In the genomic region with DNA sequence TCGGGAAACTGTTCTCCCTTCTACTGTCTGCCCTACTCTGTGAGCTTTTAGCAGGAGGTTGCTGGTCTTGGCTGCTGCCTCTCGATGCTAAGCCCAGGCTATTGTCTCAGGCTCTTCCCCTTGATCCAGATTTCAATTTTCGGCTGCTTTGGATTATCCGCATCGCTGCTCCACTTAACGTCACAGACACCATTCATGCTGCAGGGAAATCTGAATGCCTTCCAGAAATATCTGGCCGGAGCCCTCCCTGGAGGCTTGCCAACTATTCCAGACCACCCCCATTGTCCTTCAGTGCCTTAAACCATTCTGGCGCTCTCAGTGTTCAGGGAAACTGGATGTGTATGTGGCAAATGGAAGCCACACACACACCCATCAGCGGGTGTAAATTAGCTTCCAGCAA, we compare ENCODE assay signal across 9 mouse cellular contexts.
A peak's percentile ranks its signal among the peaks of the same experiment; 100 is the strongest.
DNase-seq lines count a peak whose midpoint lies in the region; ATAC-seq and TF ChIP-seq lines count a peak whose summit lies in the region.
"Had no signal": no experiment of that assay in that cellular context is flagged by ENCODE, and none has a peak within 500 bp of the region (broad histone marks: within the 10 kb centered on the region; RNA-seq: fewer than 3 reads in every experiment).

No protein-coding gene starts in this region.

- no peak overlapping the region for H3K4me3 ChIP-seq in heart, embryonic 12.5 days
- no peak overlapping the region for H3K4me3 ChIP-seq in forebrain, embryonic 15.5 days
- H3K4me3 ChIP-seq in midbrain, embryonic 13.5 days (replicated peaks), result no peak overlapping the region
- H3K4me3 ChIP-seq in intestine, embryonic 15.5 days (replicated peaks), result no peak overlapping the region

- no peaks in the 10 kb centered on the region for H3K36me3 ChIP-seq in heart, embryonic 12.5 days
- H3K36me3 ChIP-seq in forebrain, embryonic 15.5 days, result no peaks in the 10 kb centered on the region
- no peaks in the 10 kb centered on the region for H3K36me3 ChIP-seq in midbrain, embryonic 13.5 days
- H3K36me3 ChIP-seq in intestine, embryonic 15.5 days, result no peaks in the 10 kb centered on the region

- 0 out of 2 replicates have a peak overlapping the region, but pooled peaks have one; percentile 11 for H3K4me2 ChIP-seq in heart, embryonic 12.5 days
- H3K4me2 ChIP-seq in forebrain, embryonic 15.5 days (replicated peaks), result no peak overlapping the region
- H3K4me2 ChIP-seq in midbrain, embryonic 13.5 days (replicated peaks), result no peak overlapping the region
- H3K4me2 ChIP-seq in intestine, embryonic 15.5 days (replicated peaks), result no peak overlapping the region

- no peaks in the 10 kb centered on the region for H3K9me3 ChIP-seq in heart, embryonic 12.5 days (replicated peaks)
- no peaks in the 10 kb centered on the region for H3K9me3 ChIP-seq in forebrain, embryonic 15.5 days
- no peaks in the 10 kb centered on the region for H3K9me3 ChIP-seq in midbrain, embryonic 13.5 days
- H3K9me3 ChIP-seq in intestine, embryonic 15.5 days, result no peaks in the 10 kb centered on the region

- no peak for TF ChIP-seq POLR2A in brain, embryonic 14.5 days (IDR thresholded peaks at IDR 0.05; ENCODE audit: borderline replicate concordance, extremely low read depth, insufficient read depth, insufficient read length, poor library complexity, severe bottlenecking)

- H3K27ac ChIP-seq in heart, embryonic 12.5 days (ENCODE audit: poor library complexity, severe bottlenecking), result no peak overlapping the region
- peak overlapping the region; percentile 29 for H3K27ac ChIP-seq in forebrain, embryonic 15.5 days (replicated peaks)
- 0 out of 2 replicates have a peak overlapping the region, but pooled peaks have one; percentile 42 for H3K27ac ChIP-seq in midbrain, embryonic 13.5 days
- no peak overlapping the region for H3K27ac ChIP-seq in intestine, embryonic 15.5 days

- no peak for TF ChIP-seq CTCF in brain, embryonic 14.5 days (IDR thresholded peaks at IDR 0.05; ENCODE audit: borderline replicate concordance, extremely low read depth, insufficient read depth, insufficient read length)

- 26% methylated on average over 9 of the region's 9 CpGs for WGBS in heart, embryonic 12.5 days
- WGBS in forebrain, embryonic 15.5 days, result 4% methylated on average over 9 of the region's 9 CpGs
- 13% methylated on average over 9 of the region's 9 CpGs for WGBS in midbrain, embryonic 13.5 days
- WGBS in intestine, embryonic 15.5 days, result 48% methylated on average over 9 of the region's 9 CpGs

- 0 out of 2 replicates have a peak, but pooled peaks cover 7% of the 10 kb centered on the region for H3K27me3 ChIP-seq in heart, embryonic 12.5 days (replicated peaks)
- no peaks in the 10 kb centered on the region for H3K27me3 ChIP-seq in forebrain, embryonic 15.5 days
- H3K27me3 ChIP-seq in midbrain, embryonic 13.5 days, result no peaks in the 10 kb centered on the region
- no peaks in the 10 kb centered on the region for H3K27me3 ChIP-seq in intestine, embryonic 15.5 days (replicated peaks)

- no peak for DNase-seq in heart, adult 11 months
- peak; percentile 94 for DNase-seq in brain, embryonic 14.5 days (ENCODE audit: low read depth)
- DNase-seq in adrenal gland, postnatal 25 days, result no peak
- no peak for DNase-seq in c-Kit-positive CD71-positive TER-119-positive erythroid progenitor cells, embryonic 14.5 days (ENCODE audit: low spot score)
- DNase-seq: gastrocnemius, postnatal 10 days had no signal

- no peak for ATAC-seq in heart, embryonic 12.5 days (ENCODE audit: insufficient number of reproducible peaks, low FRiP score)
- peak; percentile 81 for ATAC-seq in forebrain, embryonic 15.5 days (replicated peaks)
- ATAC-seq in midbrain, embryonic 13.5 days, result peak; percentile 68
- no peak for ATAC-seq in intestine, embryonic 15.5 days

- H3K4me1 ChIP-seq in heart, embryonic 12.5 days (replicated peaks), result peaks cover 13% of the 10 kb centered on the region
- peaks cover 16% of the 10 kb centered on the region for H3K4me1 ChIP-seq in forebrain, embryonic 15.5 days
- peaks cover 12% of the 10 kb centered on the region for H3K4me1 ChIP-seq in midbrain, embryonic 13.5 days (replicated peaks)
- H3K4me1 ChIP-seq in intestine, embryonic 15.5 days (replicated peaks), result peaks cover 8% of the 10 kb centered on the region; the same call in 1 of the 2 replicates

- H3K9ac ChIP-seq in heart, embryonic 12.5 days, result no peak overlapping the region
- no peak overlapping the region for H3K9ac ChIP-seq in forebrain, embryonic 15.5 days (replicated peaks)
- no peak overlapping the region for H3K9ac ChIP-seq in midbrain, embryonic 13.5 days (replicated peaks)
- H3K9ac ChIP-seq in intestine, embryonic 15.5 days, result no peak overlapping the region

Comparison
In these comparisons a context has a peak if more than half of its experiments do, and no peak if none do; other contexts are left out.
1. ATAC-seq: peak in forebrain, embryonic 15.5 days (single experiment) and midbrain, embryonic 13.5 days (single experiment); none in heart, embryonic 12.5 days (single experiment) and intestine, embryonic 15.5 days (single experiment).
2. H3K27ac ChIP-seq: peak in forebrain, embryonic 15.5 days (single experiment) and midbrain, embryonic 13.5 days (single experiment); none in heart, embryonic 12.5 days (single experiment) and intestine, embryonic 15.5 days (single experiment).